Mouse (Mus musculus) testis, adult 2 months (tissue): Measurements from ENCODE around the gene Zyg11a.

Experiments used
- CTCF ChIP-seq: fragments of 200-500 bp; IDR thresholded peaks from 2 replicates; pipeline ENCODE4 v1.5.1; 2012; ENCODE audit warnings: low read depth, mild to moderate bottlenecking, inconsistent platforms, low read length, moderate library complexity; ENCODE audit not compliant: control insufficient read depth, insufficient read depth, insufficient replicate concordance
- POLR2A ChIP-seq: fragments of 200-500 bp; IDR thresholded peaks from 2 replicates; pipeline ENCODE4 v1.6.1; 2012; ENCODE audit warnings: low read depth, mild to moderate bottlenecking, inconsistent platforms, low read length, moderate library complexity; ENCODE audit not compliant: control insufficient read depth

GRCm38 (mm10) chr4:108196277-108196855 is 21.5 kb downstream of the Zyg11a start:
- TF ChIP-seq POLR2A (no peak), CTCF (no peak)
